Mouse (Mus musculus): Measurements from ENCODE around the gene Pheta1. TPM values are rescaled to one million over a fixed set of nuclear protein-coding genes. Genes with fewer than 3 reads are reported as not detected.

Gene Pheta1
- polyA plus RNA-seq, 1 experiment from 2014 or later = 47.8 TPM

- Histone ChIP-seq H3K27me3 (ENCODE audit: poor library complexity, severe bottlenecking) (no peaks in the 10 kb centered on the region), H3K4me3 (no peak overlapping the region), H3K4me1 (peaks cover 7% of the 10 kb centered on the region), H3K9me3 (no peaks in the 10 kb centered on the region), H3K36me3 (replicated peaks) (peaks cover 96% of the 10 kb centered on the region), H3K27ac (no peak overlapping the region)
- 94% methylated on average over 7 of the region's 7 CpGs for WGBS
- no peak for DNase-seq (ENCODE audit: extremely low spot score, low spot score)
These were observed 30.4 kb upstream of the Pheta1 start for GRCm38 (mm10) chr5:121818401-121818800.

- no peak for DNase-seq (ENCODE audit: extremely low spot score, low spot score)
- WGBS = 92% methylated on average over 4 of the region's 4 CpGs
- H3K4me1 ChIP-seq = peaks cover 12% of the 10 kb centered on the region
- no peaks in the 10 kb centered on the region for H3K27me3 ChIP-seq (ENCODE audit: poor library complexity, severe bottlenecking)
- H3K36me3 ChIP-seq (replicated peaks) = peaks cover 91% of the 10 kb centered on the region
- H3K4me3 ChIP-seq = no peak overlapping the region
- H3K27ac ChIP-seq = no peak overlapping the region
- no peaks in the 10 kb centered on the region for H3K9me3 ChIP-seq
These were observed 29.9 kb upstream of the Pheta1 start for GRCm38 (mm10) chr5:121818862-121819261.

- Histone ChIP-seq H3K36me3 (replicated peaks) (peaks cover 90% of the 10 kb centered on the region), H3K9me3 (no peaks in the 10 kb centered on the region), H3K4me3 (no peak overlapping the region), H3K4me1 (peaks cover 19% of the 10 kb centered on the region), H3K27me3 (ENCODE audit: poor library complexity, severe bottlenecking) (no peaks in the 10 kb centered on the region), H3K27ac (no peak overlapping the region)
- 82% methylated on average over 5 of the region's 5 CpGs for WGBS
- no peak for DNase-seq (ENCODE audit: extremely low spot score, low spot score)
These were observed 29.2 kb upstream of the Pheta1 start for GRCm38 (mm10) chr5:121819559-121819958.

- DNase-seq (ENCODE audit: extremely low spot score, low spot score) = no peak
- Histone ChIP-seq H3K9me3 (no peaks in the 10 kb centered on the region), H3K4me3 (no peak overlapping the region), H3K27me3 (ENCODE audit: poor library complexity, severe bottlenecking) (no peaks in the 10 kb centered on the region), H3K4me1 (peaks cover 20% of the 10 kb centered on the region), H3K27ac (no peak overlapping the region), H3K36me3 (replicated peaks) (peaks cover 91% of the 10 kb centered on the region)
- WGBS = 83% methylated on average over 2 of the region's 2 CpGs
These were observed 28.6 kb upstream of the Pheta1 start for GRCm38 (mm10) chr5:121820161-121820560.

- DNase-seq (ENCODE audit: extremely low spot score, low spot score) = no peak
- Histone ChIP-seq H3K4me3 (no peak overlapping the region), H3K9me3 (no peaks in the 10 kb centered on the region), H3K27ac (no peak overlapping the region), H3K36me3 (replicated peaks) (peaks cover 91% of the 10 kb centered on the region), H3K27me3 (ENCODE audit: poor library complexity, severe bottlenecking) (no peaks in the 10 kb centered on the region), H3K4me1 (peaks cover 20% of the 10 kb centered on the region)
- WGBS = 97% methylated on average over 3 of the region's 3 CpGs
These were observed 28.1 kb upstream of the Pheta1 start for GRCm38 (mm10) chr5:121820657-121821056.

GRCm38 (mm10) chr5:121821116-121821515 lies 27.7 kb upstream of the Pheta1 start:
- WGBS = 87% methylated on average over 5 of the region's 5 CpGs
- peaks cover 20% of the 10 kb centered on the region for H3K4me1 ChIP-seq
- H3K4me3 ChIP-seq = no peak overlapping the region
- peaks cover 89% of the 10 kb centered on the region for H3K36me3 ChIP-seq (replicated peaks)
- H3K27ac ChIP-seq = no peak overlapping the region
- no peaks in the 10 kb centered on the region for H3K9me3 ChIP-seq
- no peak for DNase-seq (ENCODE audit: extremely low spot score, low spot score)
- no peaks in the 10 kb centered on the region for H3K27me3 ChIP-seq (ENCODE audit: poor library complexity, severe bottlenecking)

- Histone ChIP-seq H3K9me3 (no peaks in the 10 kb centered on the region), H3K4me1 (peaks cover 20% of the 10 kb centered on the region), H3K27ac (no peak overlapping the region), H3K4me3 (no peak overlapping the region), H3K36me3 (replicated peaks) (peaks cover 89% of the 10 kb centered on the region), H3K27me3 (ENCODE audit: poor library complexity, severe bottlenecking) (peaks cover 1% of the 10 kb centered on the region)
- WGBS = 82% methylated on average over 5 of the region's 5 CpGs
- DNase-seq (ENCODE audit: extremely low spot score, low spot score) = no peak
These were observed 27.2 kb upstream of the Pheta1 start for GRCm38 (mm10) chr5:121821552-121821951.

- 78% methylated on average over 7 of the region's 7 CpGs for WGBS
- Histone ChIP-seq H3K27ac (peak overlapping the region; percentile 31), H3K9me3 (no peaks in the 10 kb centered on the region), H3K27me3 (ENCODE audit: poor library complexity, severe bottlenecking) (peaks cover 15% of the 10 kb centered on the region), H3K4me1 (peaks cover 20% of the 10 kb centered on the region), H3K4me3 (no peak overlapping the region), H3K36me3 (replicated peaks) (peaks cover 85% of the 10 kb centered on the region)
- no peak for DNase-seq (ENCODE audit: extremely low spot score, low spot score)
These were observed 25.8 kb upstream of the Pheta1 start for GRCm38 (mm10) chr5:121822786-121823505.

- 93% methylated on average over 1 of the region's 1 CpGs for WGBS
- Histone ChIP-seq H3K36me3 (replicated peaks) (peaks cover 82% of the 10 kb centered on the region), H3K4me1 (peaks cover 26% of the 10 kb centered on the region), H3K27me3 (ENCODE audit: poor library complexity, severe bottlenecking) (peaks cover 22% of the 10 kb centered on the region), H3K4me3 (no peak overlapping the region), H3K27ac (peak overlapping the region; percentile 31; the same call in 1 of the 2 replicates), H3K9me3 (no peaks in the 10 kb centered on the region)
- no peak for DNase-seq (ENCODE audit: extremely low spot score, low spot score)
These were observed 25.1 kb upstream of the Pheta1 start for GRCm38 (mm10) chr5:121823668-121824067.

- H3K4me3 ChIP-seq = no peak overlapping the region
- peaks cover 27% of the 10 kb centered on the region for H3K27me3 ChIP-seq (ENCODE audit: poor library complexity, severe bottlenecking)
- no peak for DNase-seq (ENCODE audit: extremely low spot score, low spot score)
- no peaks in the 10 kb centered on the region for H3K9me3 ChIP-seq
- peaks cover 78% of the 10 kb centered on the region for H3K36me3 ChIP-seq (replicated peaks)
- peaks cover 31% of the 10 kb centered on the region for H3K4me1 ChIP-seq
- peak overlapping the region; percentile 31; the same call in 1 of the 2 replicates for H3K27ac ChIP-seq
- WGBS = 76% methylated on average over 4 of the region's 4 CpGs
These were observed 24.7 kb upstream of the Pheta1 start for GRCm38 (mm10) chr5:121824121-121824520.

- Histone ChIP-seq H3K9me3 (no peaks in the 10 kb centered on the region), H3K27ac (no peak overlapping the region), H3K4me1 (peaks cover 36% of the 10 kb centered on the region), H3K4me3 (no peak overlapping the region), H3K27me3 (ENCODE audit: poor library complexity, severe bottlenecking) (peaks cover 42% of the 10 kb centered on the region), H3K36me3 (replicated peaks) (peaks cover 63% of the 10 kb centered on the region)
- WGBS = 92% methylated on average over 3 of the region's 3 CpGs
- DNase-seq (ENCODE audit: extremely low spot score, low spot score) = no peak
These were observed 23.2 kb upstream of the Pheta1 start for GRCm38 (mm10) chr5:121825606-121826005.

- Histone ChIP-seq H3K36me3 (replicated peaks) (peaks cover 42% of the 10 kb centered on the region), H3K4me1 (peaks cover 39% of the 10 kb centered on the region), H3K27ac (no peak overlapping the region), H3K9me3 (no peaks in the 10 kb centered on the region), H3K27me3 (ENCODE audit: poor library complexity, severe bottlenecking) (peaks cover 63% of the 10 kb centered on the region), H3K4me3 (peak overlapping the region; percentile 59; the same call in 1 of the 2 replicates)
- no peak for DNase-seq (ENCODE audit: extremely low spot score, low spot score)
- WGBS = 83% methylated on average over 4 of the region's 4 CpGs
These were observed 20.9 kb upstream of the Pheta1 start for GRCm38 (mm10) chr5:121827876-121828275.

GRCm38 (mm10) chr5:121828491-121829432 lies 20.0 kb upstream of the Pheta1 start:
- 6% methylated on average over 82 of the region's 82 CpGs for WGBS
- Histone ChIP-seq H3K4me1 (peaks cover 39% of the 10 kb centered on the region), H3K27ac (peak overlapping the region; percentile 56), H3K9me3 (no peaks in the 10 kb centered on the region), H3K27me3 (ENCODE audit: poor library complexity, severe bottlenecking) (peaks cover 69% of the 10 kb centered on the region), H3K36me3 (replicated peaks) (peaks cover 38% of the 10 kb centered on the region), H3K4me3 (peak overlapping the region; percentile 59)
- DNase-seq (ENCODE audit: extremely low spot score, low spot score) = no peak

All from forebrain, embryonic 10.5 days (tissue).